In genomic region chr2:91458673-91459391, GRCm38 (mm10) we compare ENCODE assay signal across 8 mouse cellular contexts. TPM values are rescaled to one million over a fixed set of nuclear protein-coding genes. Genes with fewer than 3 reads are reported as not detected.
DNase-seq lines count a peak whose midpoint lies in the region; ATAC-seq and TF ChIP-seq lines count a peak whose summit lies in the region.

No protein-coding gene starts in this region.

- DNase-seq in frontal cortex, postnatal 10 days (ENCODE audit: low spot score in 2 of 2): no peak
- DNase-seq in R1 (ENCODE audit: low read depth, low spot score): peak; percentile 67
- DNase-seq in midbrain, postnatal 0 days (ENCODE audit: low spot score): peak; percentile 75
- DNase-seq in cerebellum, adult 11-12 months: no peak

- peaks cover 46% of the 10 kb centered on the region for H3K4me1 ChIP-seq in forebrain, embryonic 15.5 days
- H3K4me1 ChIP-seq in intestine, embryonic 15.5 days (replicated peaks): peaks cover 31% of the 10 kb centered on the region
- H3K4me1 ChIP-seq in liver, embryonic 12.5 days: peaks cover 52% of the 10 kb centered on the region
- peaks cover 11% of the 10 kb centered on the region; the same call in 1 of the 2 replicates for H3K4me1 ChIP-seq in midbrain, postnatal 0 days (ENCODE audit: insufficient read depth, low read length)

- peak; percentile 29 for ATAC-seq in frontal cortex, adult (ENCODE audit: low TSS enrichment)
- no peak for ATAC-seq in forebrain, embryonic 15.5 days (replicated peaks)
- peak; percentile 41 for ATAC-seq in intestine, embryonic 15.5 days
- no peak for ATAC-seq in liver, embryonic 12.5 days
- ATAC-seq in midbrain, postnatal 0 days (ENCODE audit: low FRiP score): 0 out of 2 replicates have a peak, but pooled peaks have one; percentile 17

- WGBS in forebrain, embryonic 15.5 days: under 1% methylated on average over 32 of the region's 32 CpGs
- WGBS in intestine, embryonic 15.5 days: under 1% methylated on average over 32 of the region's 32 CpGs
- WGBS in liver, embryonic 12.5 days (ENCODE audit: insufficient replicate concordance): under 1% methylated on average over 32 of the region's 32 CpGs
- WGBS in midbrain, postnatal 0 days: under 1% methylated on average over 32 of the region's 32 CpGs

- no peaks in the 10 kb centered on the region for H3K9me3 ChIP-seq in forebrain, embryonic 15.5 days
- no peaks in the 10 kb centered on the region for H3K9me3 ChIP-seq in intestine, embryonic 15.5 days
- 0 out of 2 replicates have a peak, but pooled peaks cover 5% of the 10 kb centered on the region for H3K9me3 ChIP-seq in liver, embryonic 12.5 days (replicated peaks)
- no peaks in the 10 kb centered on the region for H3K9me3 ChIP-seq in midbrain, postnatal 0 days (ENCODE audit: low read length)

- peak; percentile 48 for TF ChIP-seq CTCF in midbrain, postnatal 0 days (IDR thresholded peaks at IDR 0.05)

- no peaks in the 10 kb centered on the region for H3K36me3 ChIP-seq in forebrain, embryonic 15.5 days
- H3K36me3 ChIP-seq in intestine, embryonic 15.5 days: no peaks in the 10 kb centered on the region
- H3K36me3 ChIP-seq in liver, embryonic 12.5 days: no peaks in the 10 kb centered on the region
- no peaks in the 10 kb centered on the region for H3K36me3 ChIP-seq in midbrain, postnatal 0 days (ENCODE audit: insufficient read depth, low read length)

- peak overlapping the region; percentile 79 for H3K27ac ChIP-seq in forebrain, embryonic 15.5 days (replicated peaks)
- H3K27ac ChIP-seq in intestine, embryonic 15.5 days: peak overlapping the region; percentile 94
- peak overlapping the region; percentile 68 for H3K27ac ChIP-seq in liver, embryonic 12.5 days
- peak overlapping the region; percentile 65 for H3K27ac ChIP-seq in midbrain, postnatal 0 days (ENCODE audit: low read depth, low read length)

- no peaks in the 10 kb centered on the region for H3K27me3 ChIP-seq in forebrain, embryonic 15.5 days
- H3K27me3 ChIP-seq in intestine, embryonic 15.5 days (replicated peaks): no peaks in the 10 kb centered on the region
- H3K27me3 ChIP-seq in liver, embryonic 12.5 days (replicated peaks): peaks cover 77% of the 10 kb centered on the region
- H3K27me3 ChIP-seq in midbrain, postnatal 0 days (ENCODE audit: insufficient read depth, low read length): peaks cover 4% of the 10 kb centered on the region; the same call in 1 of the 2 replicates

- H3K4me2 ChIP-seq in forebrain, embryonic 15.5 days (replicated peaks): peak overlapping the region; percentile 95
- peak overlapping the region; percentile 86 for H3K4me2 ChIP-seq in intestine, embryonic 15.5 days (replicated peaks)
- peak overlapping the region; percentile 89 for H3K4me2 ChIP-seq in liver, embryonic 12.5 days
- H3K4me2 ChIP-seq in midbrain, postnatal 0 days (ENCODE audit: low read depth, low read length, poor library complexity, severe bottlenecking): peak overlapping the region; percentile 99

- peak overlapping the region; percentile 67 for H3K4me3 ChIP-seq in forebrain, embryonic 15.5 days
- H3K4me3 ChIP-seq in intestine, embryonic 15.5 days (replicated peaks): peak overlapping the region; percentile 73
- H3K4me3 ChIP-seq in liver, embryonic 12.5 days: peak overlapping the region; percentile 64
- peak overlapping the region; percentile 66 for H3K4me3 ChIP-seq in midbrain, postnatal 0 days (ENCODE audit: low read depth, low read length)

- H3K9ac ChIP-seq in forebrain, embryonic 15.5 days (replicated peaks): peak overlapping the region; percentile 66
- peak overlapping the region; percentile 86 for H3K9ac ChIP-seq in intestine, embryonic 15.5 days
- H3K9ac ChIP-seq in liver, embryonic 12.5 days: peak overlapping the region; percentile 48; the same call in 1 of the 2 replicates
- peak overlapping the region; percentile 61 for H3K9ac ChIP-seq in midbrain, postnatal 0 days (replicated peaks; ENCODE audit: low read length, poor library complexity, severe bottlenecking)

RNA-seq across cellular contexts. Expression of gene Lrp4, which starts 1.5 kb away (rescaled TPM):
- polyA plus RNA-seq in forebrain, embryonic 15.5 days (2015; fragmentation: Nextera tagmentation; extraction: Ambion mirVana): 6.0 and 6.8 TPM in 2 replicates
- polyA plus RNA-seq in intestine, embryonic 15.5 days (2015; fragmentation: Nextera tagmentation; extraction: Ambion mirVana): 8.7 and 9.2 TPM in 2 replicates
- polyA plus RNA-seq in liver, embryonic 12.5 days (2016; fragmentation: Nextera tagmentation; extraction: Ambion mirVana): 1.0 and 1.2 TPM in 2 replicates
- total RNA-seq in midbrain, postnatal 0 days (2014; rRNA removed): 17.1 and 19.2 TPM in 2 replicates
- 3.4 TPM in 2 replicates for polyA plus RNA-seq in midbrain, postnatal 0 days (2015; fragmentation: Nextera tagmentation; extraction: Ambion mirVana)

RNA-seq across cellular contexts. Expression of gene 1110051M20Rik, which starts 14.3 kb away (rescaled TPM):
- polyA plus RNA-seq in forebrain, embryonic 15.5 days (2015; fragmentation: Nextera tagmentation; extraction: Ambion mirVana): 159 and 168 TPM in 2 replicates
- 36.3 and 38.6 TPM in 2 replicates for polyA plus RNA-seq in intestine, embryonic 15.5 days (2015; fragmentation: Nextera tagmentation; extraction: Ambion mirVana)
- polyA plus RNA-seq in liver, embryonic 12.5 days (2016; fragmentation: Nextera tagmentation; extraction: Ambion mirVana): 9.1 and 10.4 TPM in 2 replicates
- total RNA-seq in midbrain, postnatal 0 days (2014; rRNA removed): 146 and 158 TPM in 2 replicates
- polyA plus RNA-seq in midbrain, postnatal 0 days (2015; fragmentation: Nextera tagmentation; extraction: Ambion mirVana): 171 and 172 TPM in 2 replicates

Comparison
In these comparisons a context has a peak if more than half of its experiments do, and no peak if none do; other contexts are left out.
1. ATAC-seq: peak in frontal cortex, adult (single experiment), intestine, embryonic 15.5 days (single experiment) and midbrain, postnatal 0 days (single experiment); none in forebrain, embryonic 15.5 days (single experiment) and liver, embryonic 12.5 days (single experiment).
2. DNase-seq: peak in R1 (single experiment) and midbrain, postnatal 0 days (single experiment); none in frontal cortex, postnatal 10 days (0 of 2) and cerebellum, adult 11-12 months (single experiment).
3. Peak in every context shown above with its lines, with median percentiles within 50 percentile points of each other: H3K27ac ChIP-seq, H3K4me2 ChIP-seq, H3K4me3 ChIP-seq and H3K9ac ChIP-seq.